Mouse (Mus musculus) splenic B cell, adult 2 months (primary cell): ENCODE data around the gene Vmn1r103.
"Not testable (repeated sequence)": the region's sequence is repeated elsewhere in the genome, so short reads cannot be mapped to it uniquely, and the experiment has no call there.

ENCODE experiments used
- DNase-seq: peaks from one replicate; pipeline ENCODE4 v3.0.0-alpha.2; 2011; ENCODE audit warnings: low read depth, low spot score
- H3K27me3 ChIP-seq: 2 replicates; pipeline ENCODE4 v1.6.1; 2012; ENCODE audit warnings: mild to moderate bottlenecking, low read length, moderate library complexity, mixed read lengths; ENCODE audit not compliant: control insufficient read depth, poor library complexity, insufficient read depth, severe bottlenecking
- H3K36me3 ChIP-seq: 2 replicates; pipeline ENCODE4 v1.6.1; 2012; ENCODE audit warnings: mild to moderate bottlenecking, low read length, moderate library complexity, mixed read lengths; ENCODE audit not compliant: control insufficient read depth, poor library complexity, insufficient read depth, severe bottlenecking

Gene Vmn1r103

DNA sequence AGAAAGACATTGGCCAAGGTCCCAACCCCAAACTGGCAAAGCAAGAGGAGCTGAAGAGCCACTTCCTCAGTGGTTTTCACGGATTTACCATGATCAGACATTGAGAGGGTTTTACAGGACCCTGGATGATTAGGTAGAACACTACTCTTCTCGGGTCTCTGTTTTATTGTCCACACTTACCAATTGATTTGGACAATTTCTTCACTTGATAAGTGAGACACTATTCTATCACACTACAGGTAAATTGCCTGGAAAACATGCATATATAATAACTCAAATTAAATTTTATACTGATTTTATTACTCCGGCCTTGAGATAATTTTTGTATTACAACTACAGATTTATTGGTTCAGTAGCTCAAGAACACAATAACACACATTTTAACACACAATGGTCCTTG, at the start of gene Vmn1r103:
Gene Vmn1r103 (minus strand): TSS at position 101 of the 400 bp plus-strand sequence.
- not testable (repeated sequence) for H3K27me3 ChIP-seq, DNase-seq, H3K36me3 ChIP-seq

DNA sequence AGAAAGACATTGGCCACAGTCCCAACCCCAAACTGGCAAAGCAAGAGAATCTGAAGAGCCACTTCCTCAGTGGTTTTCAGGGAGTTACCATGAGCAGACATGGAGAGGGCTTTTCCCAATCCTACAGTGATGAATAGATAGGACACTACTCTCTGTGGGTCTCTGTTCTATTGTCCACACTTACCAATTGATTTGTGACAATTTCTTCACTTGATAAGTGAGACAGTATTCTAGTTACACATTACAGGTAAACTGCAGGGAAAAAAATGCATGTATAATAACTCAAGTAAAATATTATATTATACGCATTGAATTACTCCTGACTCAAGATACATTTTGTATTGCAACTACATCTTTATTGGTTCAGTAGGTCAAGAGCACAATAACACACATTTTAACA, 35.3 kb upstream of the Vmn1r103 start, which contains the start of gene Gm5726:
Gene Gm5726 (minus strand): TSS at position 101 of the 400 bp plus-strand sequence.
- DNase-seq, H3K27me3 ChIP-seq, H3K36me3 ChIP-seq: not testable (repeated sequence)

DNA sequence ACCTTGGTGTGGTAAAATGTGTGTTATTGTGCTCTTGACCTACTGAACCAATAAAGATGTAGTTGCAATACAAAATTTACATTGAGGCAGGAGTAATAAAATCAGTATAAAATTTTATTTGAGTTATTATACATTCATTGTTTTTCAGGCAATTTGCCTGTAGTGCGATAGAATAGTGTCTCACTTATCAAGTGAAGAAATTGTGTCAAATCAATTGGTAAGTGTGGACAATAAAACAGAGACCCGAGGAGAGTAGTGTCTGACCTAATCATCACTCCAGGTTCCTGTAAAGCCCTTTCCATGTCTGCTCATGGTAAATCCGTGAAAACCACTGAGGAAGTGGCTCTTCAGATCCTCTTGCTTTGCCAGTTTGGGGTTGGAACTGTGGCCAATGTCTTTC, 23.2 kb upstream of the Vmn1r103 start, which contains the start of gene Vmn1r104:
Gene Vmn1r104 (plus strand): TSS at position 301 of the 400 bp plus-strand sequence.
- not testable (repeated sequence) for H3K27me3 ChIP-seq, H3K36me3 ChIP-seq, DNase-seq

DNA sequence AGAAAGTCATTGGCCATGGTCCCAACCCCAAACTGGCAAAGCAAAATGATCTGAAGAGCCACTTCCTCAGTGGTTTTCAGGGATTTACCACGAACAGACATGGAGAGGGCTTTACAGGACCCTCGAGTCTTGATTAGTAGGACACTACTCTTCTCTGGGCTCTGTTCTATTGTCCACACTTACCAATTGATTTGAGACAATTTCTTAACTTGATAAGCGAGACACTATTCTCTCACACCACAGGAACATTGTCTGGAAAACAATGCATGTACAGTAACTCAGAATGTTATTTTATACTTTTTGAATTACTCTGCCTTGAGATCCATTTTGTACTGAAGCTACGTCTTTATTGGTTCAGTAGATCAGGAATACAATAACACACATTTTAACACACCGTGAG, 35.5 kb downstream of the Vmn1r103 start, which contains the start of gene Gm10670:
Gene Gm10670 (minus strand): TSS at position 101 of the 400 bp plus-strand sequence.
- not testable (repeated sequence) for H3K27me3 ChIP-seq, H3K36me3 ChIP-seq, DNase-seq
